Mouse (Mus musculus) hindbrain, postnatal 0 days (tissue): ENCODE results near the gene Tgfbr3. TPM values are rescaled to one million over a fixed set of nuclear protein-coding genes. Genes with fewer than 3 reads are reported as not detected.

Source experiments
- ATAC-seq: fragments of 200-750 bp; cut with Nextera tagmentation; 2 replicates; pipeline ENCODE4 v1.8.0; 2017; ENCODE audit warnings: mild to moderate bottlenecking, moderate TSS enrichment, moderate library complexity
- DNase-seq: peaks from one replicate; pipeline ENCODE4 v3.0.0-alpha.2; 2015; ENCODE audit warnings: low spot score
- H3K27ac ChIP-seq: fragments of 300-500 bp; sonication (generic); 2 replicates; pipeline ENCODE4 v1.5.1; 2014; ENCODE audit warnings: mild to moderate bottlenecking
- H3K27me3 ChIP-seq: fragments of 300-500 bp; sonication (generic); 2 replicates; pipeline ENCODE4 v1.6.1; 2014; ENCODE audit warnings: low read length, mixed read lengths; ENCODE audit not compliant: insufficient read depth
- H3K36me3 ChIP-seq: fragments of 300-500 bp; sonication (generic); 2 replicates; pipeline ENCODE4 v1.6.1; 2014; ENCODE audit warnings: low read length, mixed read lengths; ENCODE audit not compliant: insufficient read depth
- H3K4me1 ChIP-seq: fragments of 300-500 bp; sonication (generic); 2 replicates; pipeline ENCODE4 v1.6.1; 2014; ENCODE audit warnings: antibody characterized with exemption, low read length, mixed read lengths; ENCODE audit not compliant: insufficient read depth
- H3K4me2 ChIP-seq: fragments of 300-500 bp; sonication (generic); 2 replicates; pipeline ENCODE4 v1.6.1; 2014; ENCODE audit warnings: low read depth, mild to moderate bottlenecking, low read length, moderate library complexity, mixed read lengths
- H3K4me3 ChIP-seq: fragments of 300-500 bp; sonication (generic); 2 replicates; pipeline ENCODE4 v1.5.1; 2014; ENCODE audit warnings: low read length
- H3K9ac ChIP-seq: fragments of 300-500 bp; sonication (generic); replicated peaks from 2 replicates; pipeline ENCODE4 v1.6.1; 2014; ENCODE audit warnings: mild to moderate bottlenecking, low read length, moderate library complexity, mixed read lengths
- H3K9me3 ChIP-seq: fragments of 300-500 bp; sonication (generic); 2 replicates; pipeline ENCODE4 v1.6.1; 2016; ENCODE audit warnings: low read length, mixed read lengths
- CTCF ChIP-seq: IDR thresholded peaks from 2 replicates; pipeline ENCODE4 v1.5.1; 2016; ENCODE audit warnings: antibody characterized with exemption, control low read depth, low read depth
- WGBS: fragments of 180-500 bp; shearing (Covaris S2); extraction: QIAGEN DNeasy Blood & Tissue Kit; methylation state at CpG from one replicate; pipeline ENCODE4 v1.1.7; 2014; 5-methylcytosine and 5-hydroxymethylcytosine counted together
- polyA plus RNA-seq: library from polyadenylated mRNA; unstranded; fragments of >200 nt; fragmentation: Nextera tagmentation; extraction: Ambion mirVana; gene quantifications from 2 replicates; pipeline ENCODE4 v1.2.1, GENCODE M21; 2015
- total RNA-seq: library from RNA; depleted of rRNA; stranded (reverse); fragments of >200 nt; gene quantifications from 2 replicates; pipeline ENCODE4 v1.2.3, GENCODE M21; 2014

The Tgfbr3 gene
- total and polyA plus RNA-seq, 2 experiments from 2014 or later = 4.8 to 21.7 TPM

DNA sequence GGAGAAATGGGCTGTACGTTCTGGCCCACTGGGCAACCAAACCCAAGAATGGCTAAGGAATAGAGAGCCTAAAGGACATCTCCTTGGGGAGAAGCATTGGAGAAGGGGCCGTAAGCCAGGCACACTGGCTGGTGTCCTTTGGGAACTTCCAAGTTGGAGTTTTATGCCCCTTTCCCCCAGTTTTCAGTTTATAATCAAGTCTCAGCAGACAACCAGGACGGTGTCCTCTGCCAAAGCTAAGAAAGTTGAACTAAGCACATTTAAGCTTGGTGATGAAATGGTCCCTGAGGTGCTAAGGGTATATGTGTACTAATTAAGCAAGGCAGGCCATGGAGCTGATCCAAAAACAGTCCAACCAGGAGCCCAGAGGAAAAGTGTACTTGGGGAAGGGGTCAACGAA lies 124.6 kb downstream of the Tgfbr3 start:
- no peak for TF ChIP-seq CTCF

DNA sequence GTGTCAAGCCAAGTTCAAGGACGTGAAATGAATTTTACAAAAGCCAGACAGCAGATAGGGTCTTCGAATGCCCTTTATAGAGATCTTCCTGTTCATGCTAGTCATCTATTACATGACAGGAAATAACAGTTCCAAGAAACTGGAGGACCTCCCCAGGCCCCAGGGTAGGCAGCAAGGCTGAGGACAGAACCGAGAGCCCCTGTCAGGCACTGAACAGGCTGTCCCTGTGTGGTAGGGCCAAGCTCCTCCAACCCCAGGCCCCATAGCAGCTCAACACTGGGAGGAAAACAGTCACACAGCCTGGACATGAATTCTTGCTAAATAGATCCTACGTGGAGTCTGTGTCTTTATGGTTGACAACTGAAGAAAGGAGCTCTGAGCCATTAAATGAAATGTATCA lies 125.3 kb downstream of the Tgfbr3 start:
- no peaks in the 10 kb centered on the region for H3K4me1 ChIP-seq
- no peak overlapping the region for H3K9ac ChIP-seq
- ATAC-seq (no peak), DNase-seq (no peak)
- no peak overlapping the region for H3K4me2 ChIP-seq
- H3K4me3 ChIP-seq = no peak overlapping the region
- WGBS = 79% methylated on average over 4 of the region's 4 CpGs
- H3K27ac ChIP-seq = no peak overlapping the region
- no peak for TF ChIP-seq CTCF
- H3K36me3 ChIP-seq = no peaks in the 10 kb centered on the region
- H3K9me3 ChIP-seq = no peaks in the 10 kb centered on the region
- no peaks in the 10 kb centered on the region for H3K27me3 ChIP-seq

More for the DNA sequence above, 124.6 kb downstream of the Tgfbr3 start:
- no peak overlapping the region for H3K9ac ChIP-seq
- H3K4me3 ChIP-seq = no peak overlapping the region
- DNase-seq (no peak), ATAC-seq (no peak)
- no peaks in the 10 kb centered on the region for H3K4me1 ChIP-seq
- H3K9me3 ChIP-seq = no peaks in the 10 kb centered on the region
- H3K27ac ChIP-seq = no peak overlapping the region
- H3K36me3 ChIP-seq = no peaks in the 10 kb centered on the region
- H3K4me2 ChIP-seq = no peak overlapping the region
- 85% methylated on average over 4 of the region's 4 CpGs for WGBS
- no peaks in the 10 kb centered on the region for H3K27me3 ChIP-seq

DNA sequence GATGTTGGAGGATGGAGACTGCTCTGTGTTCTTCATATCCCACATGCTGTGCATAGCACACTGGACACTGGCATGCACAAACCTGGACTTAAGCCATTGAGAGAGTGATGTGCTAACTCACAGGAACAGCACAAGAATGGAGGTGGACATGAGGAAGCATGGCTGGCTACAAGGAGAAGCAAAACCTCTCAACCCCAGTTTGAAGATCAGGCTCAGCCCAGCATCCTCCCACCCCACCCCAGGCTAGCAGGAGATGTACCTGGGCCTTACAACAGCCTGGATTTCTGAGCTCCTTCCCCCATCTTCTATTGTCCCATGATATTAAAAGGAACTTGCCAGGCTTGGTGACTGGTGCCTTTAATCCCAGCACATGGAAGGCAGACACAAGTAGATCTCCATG lies 126.1 kb downstream of the Tgfbr3 start:
- DNase-seq (no peak), ATAC-seq (no peak)
- no peak for TF ChIP-seq CTCF
- H3K27me3 ChIP-seq = no peaks in the 10 kb centered on the region
- no peak overlapping the region for H3K9ac ChIP-seq
- H3K9me3 ChIP-seq = no peaks in the 10 kb centered on the region
- no peak overlapping the region for H3K27ac ChIP-seq
- H3K36me3 ChIP-seq = no peaks in the 10 kb centered on the region
- H3K4me2 ChIP-seq = no peak overlapping the region
- peaks cover 3% of the 10 kb centered on the region; the same call in 1 of the 2 replicates for H3K4me1 ChIP-seq
- no peak overlapping the region for H3K4me3 ChIP-seq

DNA sequence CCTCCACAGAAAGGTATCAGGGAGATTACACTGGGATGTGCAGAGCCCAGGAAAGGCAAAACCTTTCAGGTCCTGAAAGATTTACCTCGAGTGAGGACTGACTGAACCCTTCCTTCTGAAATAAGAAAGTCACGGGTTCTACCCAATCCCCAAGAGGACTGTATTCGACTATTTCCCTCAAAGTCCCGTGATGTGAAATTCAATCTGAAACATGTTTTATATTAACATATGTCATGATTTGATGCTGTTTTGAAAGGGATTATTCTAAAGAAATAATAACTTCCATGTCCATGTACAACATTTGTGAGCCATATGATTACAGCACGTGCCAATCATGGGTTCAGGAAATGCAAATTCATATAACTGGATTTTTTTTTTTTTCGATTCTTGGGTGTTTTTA lies 126.6 kb downstream of the Tgfbr3 start:
- Histone ChIP-seq H3K4me2 (no peak overlapping the region), H3K4me1 (peaks cover 3% of the 10 kb centered on the region; the same call in 1 of the 2 replicates), H3K27me3 (no peaks in the 10 kb centered on the region), H3K27ac (no peak overlapping the region), H3K9me3 (no peaks in the 10 kb centered on the region), H3K9ac (no peak overlapping the region), H3K36me3 (no peaks in the 10 kb centered on the region), H3K4me3 (no peak overlapping the region)
- WGBS = 83% methylated on average over 6 of the region's 6 CpGs
- ATAC-seq (no peak), DNase-seq (no peak)
- TF ChIP-seq CTCF = no peak

DNA sequence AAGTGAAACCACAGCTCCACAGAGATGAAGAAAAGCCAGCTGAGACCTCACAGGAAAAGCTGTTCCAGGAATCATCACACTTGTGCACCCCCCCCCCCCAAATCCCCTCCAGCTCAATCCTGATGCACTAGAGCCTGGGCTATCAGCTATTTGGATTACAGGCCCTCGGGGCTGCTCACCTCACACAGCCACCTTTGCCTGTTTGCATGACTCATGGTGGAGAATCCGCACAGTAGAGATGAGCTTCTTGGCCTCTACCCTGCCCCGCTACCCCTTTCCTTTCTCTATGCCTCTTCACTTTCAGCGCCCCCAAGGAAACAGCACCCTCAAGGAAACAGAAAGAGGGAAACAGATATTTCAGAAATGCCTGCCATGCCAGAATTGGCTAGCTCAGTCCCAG lies 127.1 kb downstream of the Tgfbr3 start:
- no peak for TF ChIP-seq CTCF
- peaks cover 3% of the 10 kb centered on the region; the same call in 1 of the 2 replicates for H3K4me1 ChIP-seq
- no peak for ATAC-seq
- no peaks in the 10 kb centered on the region for H3K9me3 ChIP-seq
- WGBS = 89% methylated on average over 4 of the region's 4 CpGs
- no peak overlapping the region for H3K27ac ChIP-seq
- no peaks in the 10 kb centered on the region for H3K27me3 ChIP-seq
- H3K9ac ChIP-seq = no peak overlapping the region
- no peak overlapping the region for H3K4me3 ChIP-seq
- no peak overlapping the region for H3K4me2 ChIP-seq
- no peaks in the 10 kb centered on the region for H3K36me3 ChIP-seq
- DNase-seq = no peak

DNA sequence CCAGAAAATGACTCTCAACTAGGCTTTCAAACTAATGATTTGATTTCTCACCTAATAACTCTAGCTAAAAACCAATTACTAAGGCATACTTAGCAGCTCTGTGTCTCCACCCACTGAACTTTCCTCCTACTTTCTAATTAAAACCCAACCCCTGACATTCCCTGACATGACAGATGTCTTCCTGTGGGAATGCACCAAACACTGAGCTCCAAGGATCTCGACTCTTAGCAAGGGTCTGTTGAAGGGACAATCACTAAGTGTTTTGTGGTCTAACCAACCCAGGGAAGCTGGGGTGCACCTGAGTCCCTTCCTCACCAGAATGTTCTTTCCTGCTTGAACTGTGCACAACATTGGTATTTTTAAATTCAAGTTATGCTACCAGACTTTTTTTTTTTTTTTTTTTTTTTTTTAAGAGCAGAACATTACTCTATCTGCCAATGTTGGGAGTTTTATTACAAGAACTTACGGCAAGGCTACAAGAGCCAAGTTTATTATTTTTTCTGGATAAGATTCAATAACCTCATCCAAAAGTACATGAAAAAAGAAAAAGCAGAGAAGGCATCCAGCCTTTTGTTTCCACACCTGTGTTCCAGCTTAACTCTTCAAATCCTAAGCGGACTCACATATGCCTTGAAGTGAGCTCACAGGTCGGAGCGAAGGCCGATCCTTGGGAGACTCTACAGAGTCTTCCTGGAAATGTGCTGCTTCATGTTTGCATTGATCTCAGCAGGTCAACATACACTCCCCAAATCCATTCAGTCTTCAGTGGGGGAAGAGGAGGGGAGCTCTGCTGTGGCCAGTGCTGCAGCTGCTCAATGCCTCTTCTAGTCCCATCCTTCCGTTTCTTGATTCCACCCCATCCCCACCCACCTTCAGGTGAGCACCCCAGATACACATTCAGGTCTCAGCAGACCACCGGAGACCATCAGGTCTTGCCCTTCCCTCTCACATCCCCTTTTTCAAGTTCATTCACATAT lies 129.2 kb downstream of the Tgfbr3 start:
- no peak for ATAC-seq
- Histone ChIP-seq H3K4me3 (no peak overlapping the region), H3K27ac (no peak overlapping the region), H3K9me3 (no peaks in the 10 kb centered on the region), H3K4me1 (peaks cover 3% of the 10 kb centered on the region; the same call in 1 of the 2 replicates), H3K4me2 (no peak overlapping the region), H3K9ac (no peak overlapping the region), H3K36me3 (no peaks in the 10 kb centered on the region), H3K27me3 (no peaks in the 10 kb centered on the region)
- DNase-seq = no peak
- 83% methylated on average over 8 of the region's 8 CpGs for WGBS
- TF ChIP-seq CTCF = no peak
